Mouse (Mus musculus): Measurements from ENCODE around the gene Akt1. TPM values are rescaled to one million over a fixed set of nuclear protein-coding genes. Genes with fewer than 3 reads are reported as not detected.

Gene Akt1
- polyA plus RNA-seq, 1 experiment from 2014 or later, result 145 TPM

DNA sequence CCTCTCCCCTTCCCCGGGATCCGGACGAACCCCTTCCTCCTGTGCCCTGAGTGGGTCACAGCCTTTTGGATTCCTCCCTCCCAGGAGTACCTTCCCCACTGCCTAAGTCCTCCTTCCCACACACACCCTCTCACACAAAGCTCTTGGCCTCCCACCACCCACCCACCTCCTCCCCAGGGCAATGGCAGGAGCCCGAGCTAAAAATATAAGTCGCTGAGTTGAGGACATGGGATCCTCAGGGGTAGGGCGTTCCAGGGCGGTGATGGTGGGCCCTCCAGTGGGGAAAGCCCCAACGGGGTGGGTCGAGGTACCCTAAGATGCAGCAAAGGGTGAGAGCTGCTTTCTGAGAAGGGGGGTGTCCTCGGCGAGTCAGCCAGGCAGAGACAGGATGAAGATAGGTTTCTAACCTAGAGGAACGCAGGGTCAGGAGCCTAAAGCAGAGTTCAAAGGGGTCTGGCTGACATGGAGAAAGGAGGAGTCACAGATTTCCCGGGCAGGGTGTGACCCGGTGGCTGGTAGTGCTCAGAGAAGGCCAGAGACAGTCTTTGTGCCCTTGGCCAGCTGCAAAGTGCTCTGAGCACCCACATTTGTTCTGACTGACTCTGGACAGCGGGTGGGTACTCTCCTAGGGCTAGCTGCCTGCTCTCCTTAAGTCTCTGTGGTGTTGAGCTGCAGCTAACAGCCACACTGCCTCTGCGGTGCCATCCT lies 54.2 kb downstream of the Akt1 start:
- no peaks in the 10 kb centered on the region for H3K36me3 ChIP-seq
- 0 out of 2 replicates have a peak, but pooled peaks have one; percentile 1 for ATAC-seq (ENCODE audit: borderline replicate concordance, extremely low read depth, low FRiP score, low TSS enrichment)
- no peaks in the 10 kb centered on the region for H3K9me3 ChIP-seq
- H3K9ac ChIP-seq, result peak overlapping the region; percentile 55
- H3K4me2 ChIP-seq, result peak overlapping the region; percentile 96
- H3K4me3 ChIP-seq, result peak overlapping the region; percentile 45
- H3K27ac ChIP-seq, result no peak overlapping the region
- WGBS, result 16% methylated on average over 16 of the region's 16 CpGs
- peaks cover 43% of the 10 kb centered on the region for H3K27me3 ChIP-seq
- peaks cover 33% of the 10 kb centered on the region for H3K4me1 ChIP-seq

DNA sequence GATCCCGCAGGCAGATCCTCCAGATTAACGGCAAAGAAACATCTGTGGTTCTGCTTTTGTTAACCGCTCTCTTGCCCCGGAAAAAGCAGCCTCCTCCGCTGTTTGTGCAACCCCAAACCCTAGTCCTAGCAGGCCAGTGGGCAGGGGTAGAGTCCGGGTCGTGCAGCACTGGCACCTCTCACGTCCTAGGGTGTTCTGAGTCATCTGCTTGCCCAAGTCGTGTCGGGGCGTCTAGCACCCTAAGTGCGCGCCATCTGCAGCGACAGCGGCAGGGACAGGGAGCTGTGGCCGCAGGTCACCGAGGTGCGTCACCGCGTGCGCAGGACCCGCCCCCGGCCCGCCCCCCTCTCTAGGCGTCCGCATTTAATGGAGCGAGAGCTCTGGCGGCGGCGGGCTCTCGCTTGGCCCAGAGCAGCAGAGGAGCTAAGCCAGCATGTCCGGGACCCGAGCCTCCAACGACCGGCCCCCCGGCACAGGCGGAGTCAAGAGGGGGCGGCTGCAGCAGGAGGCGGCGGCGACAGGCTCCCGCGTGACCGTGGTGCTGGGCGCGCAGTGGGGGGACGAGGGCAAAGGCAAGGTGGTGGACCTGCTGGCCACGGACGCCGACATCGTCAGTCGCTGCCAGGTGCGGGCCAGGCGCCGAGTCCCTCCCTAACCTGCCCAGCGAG lies 54.9 kb downstream of the Akt1 start, which contains the start of gene Adssl1:
Gene Adssl1, plus strand, starts transcription at position 360 of the 668 bp plus-strand sequence.
- H3K4me1 ChIP-seq, result peaks cover 33% of the 10 kb centered on the region
- H3K4me3 ChIP-seq, result peak within 1 kb of the TSS; percentile 45
- H3K4me2 ChIP-seq, result peak within 1 kb of the TSS; percentile 96
- peak within 1 kb of the TSS; percentile 55 for H3K9ac ChIP-seq
- H3K36me3 ChIP-seq, result no peaks in the 10 kb centered on the region
- no peaks in the 10 kb centered on the region for H3K9me3 ChIP-seq
- peak; percentile 51 for ATAC-seq (ENCODE audit: borderline replicate concordance, extremely low read depth, low FRiP score, low TSS enrichment)
- under 1% methylated on average over 54 of the region's 56 CpGs for WGBS
- peak within 1 kb of the TSS; percentile 7; the same call in 1 of the 2 replicates for H3K27ac ChIP-seq
- peaks cover 43% of the 10 kb centered on the region for H3K27me3 ChIP-seq

DNA sequence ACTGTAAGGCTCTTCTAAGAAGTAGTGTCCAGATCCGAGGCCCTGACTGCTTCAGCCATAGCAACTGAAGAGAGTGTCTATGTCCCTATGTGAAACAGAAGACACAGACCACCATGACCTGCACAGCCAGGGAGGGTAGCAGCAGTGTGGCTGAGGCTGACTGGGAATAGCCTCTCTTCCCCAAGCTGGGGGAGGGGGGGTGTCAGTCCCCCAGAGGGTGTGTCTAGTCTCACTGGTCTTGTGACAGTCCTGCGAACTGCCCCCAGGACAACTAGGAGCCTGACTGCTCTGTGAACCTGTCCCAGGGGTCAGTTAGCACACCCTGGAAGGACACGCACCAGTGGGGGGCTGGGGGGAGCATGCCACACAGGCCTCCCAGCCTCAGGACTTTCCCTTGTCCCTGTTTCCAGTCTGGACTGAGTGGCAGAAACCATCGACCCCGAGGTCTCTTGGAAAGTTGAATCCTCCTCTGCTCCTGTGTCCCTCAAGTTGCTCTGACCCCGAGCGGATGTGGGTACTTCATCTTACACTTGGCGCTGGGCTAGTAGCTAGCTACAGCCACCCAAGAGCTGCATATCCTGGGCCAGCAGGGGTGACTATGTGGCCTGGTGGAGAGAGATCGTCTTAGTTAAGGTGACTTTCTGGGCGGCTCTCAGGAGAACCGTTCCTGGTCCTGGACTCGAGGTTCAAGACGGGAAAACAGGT lies 55.6 kb downstream of the Akt1 start:
- Histone ChIP-seq H3K27ac (0 out of 2 replicates have a peak overlapping the region, but pooled peaks have one; percentile 7), H3K4me1 (peaks cover 33% of the 10 kb centered on the region), H3K4me3 (peak overlapping the region; percentile 45), H3K4me2 (peak overlapping the region; percentile 96), H3K9ac (peak overlapping the region; percentile 55), H3K36me3 (no peaks in the 10 kb centered on the region), H3K9me3 (no peaks in the 10 kb centered on the region), H3K27me3 (peaks cover 43% of the 10 kb centered on the region)
- WGBS, result 24% methylated on average over 13 of the region's 13 CpGs
- no peak; the same call in 1 of the 2 replicates for ATAC-seq (ENCODE audit: borderline replicate concordance, extremely low read depth, low FRiP score, low TSS enrichment)

DNA sequence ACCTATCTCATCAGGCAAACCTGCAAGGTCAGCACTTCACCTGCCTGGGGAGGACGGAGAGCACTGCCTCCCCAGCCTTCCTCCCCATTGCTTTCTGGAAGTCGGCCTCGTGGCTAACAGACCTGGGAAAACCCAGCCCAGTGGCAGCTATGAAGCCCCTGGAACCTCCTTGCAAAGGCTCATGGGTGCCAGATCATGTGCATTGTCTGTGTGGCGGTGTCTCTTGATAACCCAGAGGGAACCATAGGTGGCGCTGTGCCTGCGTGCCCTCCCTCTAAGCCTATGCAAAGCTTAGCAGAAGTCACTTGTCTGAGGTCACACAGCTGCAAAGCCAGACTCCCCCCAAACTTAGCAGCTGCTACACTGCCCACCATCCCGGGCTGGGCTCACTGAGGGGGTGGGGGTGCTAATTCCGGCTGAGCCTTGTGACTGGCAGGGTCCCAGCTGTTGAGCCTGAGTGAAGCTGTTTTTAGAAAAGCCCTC lies 56.7 kb downstream of the Akt1 start:
- peaks cover 39% of the 10 kb centered on the region for H3K27me3 ChIP-seq
- H3K9me3 ChIP-seq, result no peaks in the 10 kb centered on the region
- H3K4me3 ChIP-seq, result no peak overlapping the region
- H3K9ac ChIP-seq, result no peak overlapping the region
- no peak overlapping the region for H3K27ac ChIP-seq
- no peaks in the 10 kb centered on the region for H3K36me3 ChIP-seq
- H3K4me1 ChIP-seq, result peaks cover 33% of the 10 kb centered on the region
- no peak overlapping the region for H3K4me2 ChIP-seq
- 14% methylated on average over 8 of the region's 8 CpGs for WGBS
- ATAC-seq (ENCODE audit: borderline replicate concordance, extremely low read depth, low FRiP score, low TSS enrichment), result peak; percentile 69

DNA sequence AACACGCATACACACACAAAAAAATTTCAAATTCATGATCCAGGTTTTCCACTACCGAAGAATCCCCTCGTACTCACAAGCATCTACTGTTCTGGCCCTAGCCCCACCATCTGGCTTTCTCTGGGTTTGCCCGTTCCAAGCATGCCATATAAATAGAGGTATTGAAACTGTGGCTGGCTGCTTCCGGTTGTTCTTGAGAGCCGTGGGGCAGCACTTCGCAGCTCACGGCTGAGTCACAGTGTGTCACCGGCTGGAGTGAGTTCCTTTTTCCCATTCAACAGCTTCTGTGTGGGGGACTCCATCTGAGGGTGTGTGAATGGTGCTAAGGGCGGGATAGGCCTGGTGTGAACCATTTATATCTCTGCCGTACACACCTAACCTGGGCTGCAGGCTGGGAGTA lies 57.5 kb downstream of the Akt1 start:
- Histone ChIP-seq H3K9ac (no peak overlapping the region), H3K4me1 (peaks cover 33% of the 10 kb centered on the region), H3K36me3 (no peaks in the 10 kb centered on the region), H3K9me3 (no peaks in the 10 kb centered on the region), H3K4me3 (no peak overlapping the region), H3K4me2 (no peak overlapping the region), H3K27ac (no peak overlapping the region), H3K27me3 (peaks cover 37% of the 10 kb centered on the region)
- 78% methylated on average over 11 of the region's 11 CpGs for WGBS
- no peak for ATAC-seq (ENCODE audit: borderline replicate concordance, extremely low read depth, low FRiP score, low TSS enrichment)

DNA sequence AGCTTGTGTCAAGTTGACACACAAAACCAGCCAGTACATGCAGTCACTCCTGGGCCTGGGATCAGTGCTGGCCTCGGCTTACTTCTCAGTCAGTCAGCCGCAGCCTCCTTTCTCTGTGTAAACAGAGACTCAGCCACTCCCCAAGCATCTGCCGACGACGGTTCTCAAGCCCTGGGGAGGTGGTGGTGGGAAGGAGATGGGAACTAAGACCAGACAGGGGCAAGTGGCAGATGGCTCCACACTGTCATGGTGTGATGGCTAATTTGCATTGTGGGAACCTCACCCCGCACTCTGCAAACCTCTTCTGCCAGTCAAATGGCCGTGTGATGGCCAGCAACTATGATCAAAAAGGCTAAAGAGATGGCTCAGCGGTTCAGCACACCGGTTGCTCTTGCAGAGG lies 58.0 kb downstream of the Akt1 start:
- no peaks in the 10 kb centered on the region for H3K36me3 ChIP-seq
- WGBS, result 40% methylated on average over 9 of the region's 9 CpGs
- H3K27ac ChIP-seq, result no peak overlapping the region

DNA sequence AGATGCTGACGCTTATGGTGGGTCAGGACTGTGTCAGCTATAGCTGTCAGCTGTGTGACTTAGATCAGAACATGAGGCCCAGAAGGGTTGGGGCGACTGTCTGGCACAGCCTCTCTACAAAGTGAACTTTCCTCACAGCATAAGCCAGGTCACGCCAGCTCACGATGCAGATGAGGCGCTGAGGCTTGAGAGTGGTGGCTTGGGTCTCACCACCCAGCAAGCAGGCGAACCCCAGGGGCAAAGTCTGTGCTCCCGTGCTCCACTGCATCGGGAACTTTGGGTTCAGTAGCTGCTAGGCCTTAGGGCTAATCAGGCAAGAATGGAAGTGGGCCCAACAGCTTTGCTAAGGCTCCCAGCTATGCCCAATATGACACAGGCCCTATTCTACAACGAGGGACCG lies 65.7 kb downstream of the Akt1 start:
- Histone ChIP-seq H3K36me3 (no peaks in the 10 kb centered on the region), H3K9me3 (no peaks in the 10 kb centered on the region), H3K27me3 (no peaks in the 10 kb centered on the region), H3K9ac (no peak overlapping the region), H3K27ac (no peak overlapping the region), H3K4me2 (no peak overlapping the region), H3K4me3 (no peak overlapping the region), H3K4me1 (peaks cover 4% of the 10 kb centered on the region; the same call in 1 of the 2 replicates)
- WGBS, result 84% methylated on average over 10 of the region's 10 CpGs
- ATAC-seq (ENCODE audit: borderline replicate concordance, extremely low read depth, low FRiP score, low TSS enrichment), result no peak

More for the DNA sequence above, 58.0 kb downstream of the Akt1 start:
- Histone ChIP-seq H3K4me1 (peaks cover 33% of the 10 kb centered on the region), H3K4me3 (no peak overlapping the region), H3K4me2 (no peak overlapping the region), H3K9ac (no peak overlapping the region), H3K9me3 (no peaks in the 10 kb centered on the region), H3K27me3 (peaks cover 33% of the 10 kb centered on the region)
- ATAC-seq (ENCODE audit: borderline replicate concordance, extremely low read depth, low FRiP score, low TSS enrichment), result no peak

DNA sequence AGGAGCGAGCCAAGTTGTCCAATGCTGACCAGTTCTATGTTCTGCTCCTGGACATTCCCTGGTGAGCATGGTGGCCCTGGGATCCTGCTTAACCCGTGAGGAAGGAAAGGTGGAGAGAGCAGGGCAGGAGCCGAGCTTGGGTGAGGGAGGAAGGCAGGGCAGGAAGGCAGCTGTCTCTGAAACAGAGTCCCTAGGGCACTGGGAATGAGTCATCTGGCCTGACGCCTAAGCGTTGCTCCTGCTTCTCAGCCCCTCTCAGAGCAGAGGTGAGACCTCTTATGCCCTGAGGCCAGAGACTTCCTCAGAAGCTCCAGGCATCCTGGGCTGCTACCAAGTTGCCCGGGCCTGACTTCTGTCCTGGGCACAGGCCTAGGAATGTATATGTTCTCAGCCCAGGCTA lies 67.7 kb downstream of the Akt1 start:
- no peaks in the 10 kb centered on the region; the same call in 1 of the 2 replicates for H3K36me3 ChIP-seq
- no peak overlapping the region for H3K9ac ChIP-seq
- no peaks in the 10 kb centered on the region for H3K27me3 ChIP-seq
- peaks cover 4% of the 10 kb centered on the region; the same call in 1 of the 2 replicates for H3K4me1 ChIP-seq
- no peak overlapping the region for H3K27ac ChIP-seq
- H3K9me3 ChIP-seq, result no peaks in the 10 kb centered on the region
- 78% methylated on average over 6 of the region's 6 CpGs for WGBS
- H3K4me2 ChIP-seq, result no peak overlapping the region
- ATAC-seq (ENCODE audit: borderline replicate concordance, extremely low read depth, low FRiP score, low TSS enrichment), result no peak
- no peak overlapping the region for H3K4me3 ChIP-seq

DNA sequence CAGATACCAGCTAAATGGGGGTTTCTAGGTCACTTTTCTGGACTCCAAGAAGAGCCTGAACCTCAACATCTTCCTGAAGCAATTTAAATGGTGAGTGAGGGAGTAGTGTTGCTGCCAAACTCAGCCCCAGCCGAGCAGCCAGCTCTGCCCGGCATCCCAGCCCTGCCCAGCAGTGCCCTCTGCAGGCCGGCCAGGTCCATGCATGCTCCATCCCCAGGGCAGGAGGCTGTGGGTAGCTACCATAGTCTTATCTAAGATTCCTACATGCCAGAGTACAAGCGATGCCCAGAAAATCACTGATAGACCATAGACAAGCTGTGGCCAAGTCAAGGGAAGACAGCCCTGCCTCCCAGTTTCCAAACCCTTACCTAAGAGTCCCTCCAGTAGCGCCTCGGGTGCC lies 68.9 kb downstream of the Akt1 start:
- Histone ChIP-seq H3K9me3 (no peaks in the 10 kb centered on the region), H3K4me1 (peaks cover 4% of the 10 kb centered on the region; the same call in 1 of the 2 replicates), H3K27ac (no peak overlapping the region), H3K27me3 (no peaks in the 10 kb centered on the region), H3K9ac (no peak overlapping the region), H3K4me2 (no peak overlapping the region), H3K36me3 (no peaks in the 10 kb centered on the region; the same call in 1 of the 2 replicates), H3K4me3 (no peak overlapping the region)
- peak; percentile 41; the same call in 1 of the 2 replicates for ATAC-seq (ENCODE audit: borderline replicate concordance, extremely low read depth, low FRiP score, low TSS enrichment)
- 45% methylated on average over 6 of the region's 6 CpGs for WGBS

DNA sequence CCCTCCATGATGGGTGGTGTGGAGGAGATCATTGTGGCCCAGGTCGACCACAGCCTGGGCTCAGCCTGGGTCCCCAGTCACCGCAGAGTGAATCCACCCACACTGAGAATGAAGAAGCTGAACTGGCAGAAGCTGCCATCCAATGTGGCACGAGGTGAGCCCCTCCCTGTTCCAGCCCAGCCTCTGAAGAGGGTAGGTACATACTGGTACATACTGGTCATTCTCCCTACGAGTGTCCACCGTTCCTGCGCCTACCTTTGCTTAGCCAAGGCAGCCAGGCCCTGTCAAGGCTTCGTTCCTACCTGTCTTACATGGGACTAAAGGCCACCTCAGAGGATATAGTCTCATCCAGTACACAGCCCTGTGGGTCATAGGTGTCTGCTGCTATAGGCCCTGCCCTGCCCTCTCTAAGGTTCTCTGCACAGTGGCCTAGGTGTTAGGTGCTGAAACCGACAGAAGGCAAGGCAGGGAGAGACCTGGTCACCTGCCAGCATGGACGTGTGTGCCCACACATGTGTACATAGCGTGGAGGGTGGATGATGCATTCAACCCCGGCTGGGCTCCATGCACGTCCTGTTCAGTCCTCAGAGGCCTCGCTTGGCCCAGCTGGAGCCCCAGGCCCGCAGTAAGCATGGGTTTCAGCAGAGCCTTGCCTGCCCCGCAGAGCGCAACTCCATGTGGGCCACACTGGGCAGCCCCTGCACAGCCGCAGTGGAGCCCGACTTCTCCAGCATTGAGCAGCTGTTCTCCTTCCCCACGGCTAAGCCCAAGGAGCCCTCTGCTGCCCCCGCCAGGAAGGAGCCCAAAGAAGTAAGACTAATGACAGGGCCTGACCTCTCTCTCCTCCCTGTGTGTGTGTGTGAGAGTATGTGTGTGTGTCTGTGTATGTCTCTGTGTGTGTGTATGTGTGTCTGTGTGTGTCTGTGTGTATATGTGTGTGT lies 69.7 kb downstream of the Akt1 start:
- H3K9me3 ChIP-seq, result no peaks in the 10 kb centered on the region
- 61% methylated on average over 20 of the region's 20 CpGs for WGBS
- H3K4me3 ChIP-seq, result no peak overlapping the region
- H3K4me1 ChIP-seq, result peaks cover 4% of the 10 kb centered on the region; the same call in 1 of the 2 replicates
- H3K9ac ChIP-seq, result no peak overlapping the region
- H3K4me2 ChIP-seq, result no peak overlapping the region
- H3K36me3 ChIP-seq, result no peaks in the 10 kb centered on the region; the same call in 1 of the 2 replicates
- no peaks in the 10 kb centered on the region for H3K27me3 ChIP-seq
- H3K27ac ChIP-seq, result no peak overlapping the region
- ATAC-seq (ENCODE audit: borderline replicate concordance, extremely low read depth, low FRiP score, low TSS enrichment), result peak; percentile 48

DNA sequence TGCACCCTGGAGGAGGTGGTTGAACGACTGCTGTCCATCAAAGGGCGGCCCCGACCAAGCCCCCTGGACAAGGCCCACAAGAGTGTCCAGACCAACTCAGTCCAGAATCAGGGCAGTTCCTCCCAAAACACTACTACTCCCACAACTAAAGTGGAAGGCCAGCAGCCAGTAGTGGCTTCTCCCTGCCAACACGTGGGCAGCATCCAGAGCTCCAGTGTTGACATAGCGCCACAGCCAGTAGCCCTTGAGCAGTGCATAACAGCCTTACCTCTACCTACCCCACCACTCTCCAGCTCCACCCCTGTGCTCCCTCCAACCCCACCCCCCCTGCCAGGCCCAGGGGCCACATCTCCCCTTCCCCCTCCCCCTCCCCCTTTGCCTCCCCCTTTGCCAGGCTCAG lies 70.7 kb downstream of the Akt1 start:
- H3K36me3 ChIP-seq, result no peaks in the 10 kb centered on the region; the same call in 1 of the 2 replicates

More for the DNA sequence above, 70.7 kb downstream of the Akt1 start:
- Histone ChIP-seq H3K9me3 (no peaks in the 10 kb centered on the region), H3K4me1 (peaks cover 6% of the 10 kb centered on the region), H3K9ac (no peak overlapping the region), H3K27me3 (no peaks in the 10 kb centered on the region), H3K27ac (no peak overlapping the region), H3K4me2 (no peak overlapping the region), H3K4me3 (no peak overlapping the region)
- ATAC-seq (ENCODE audit: borderline replicate concordance, extremely low read depth, low FRiP score, low TSS enrichment), result no peak
- 66% methylated on average over 5 of the region's 5 CpGs for WGBS
